Mouse (Mus musculus) cortical plate, adult 2 months (tissue): ENCODE measurements around the gene Colca2. TPM values are rescaled to one million over a fixed set of nuclear protein-coding genes. Genes with fewer than 3 reads are reported as not detected.
A peak's percentile ranks its signal among the peaks of the same experiment; 100 is the strongest.

Experiments
- H3K27ac ChIP-seq: fragments of 200-500 bp; 2 replicates; pipeline ENCODE4 v1.5.1; 2012; ENCODE audit warnings: low read length, control low read depth, inconsistent platforms; ENCODE audit not compliant: insufficient read depth
- H3K4me1 ChIP-seq: fragments of 200-500 bp; 2 replicates; pipeline ENCODE4 v1.6.1; 2011; ENCODE audit warnings: low read length; ENCODE audit not compliant: control insufficient read depth, insufficient read depth
- H3K4me3 ChIP-seq: fragments of 200-500 bp; 2 replicates; pipeline ENCODE4 v1.5.1; 2011; ENCODE audit warnings: mild to moderate bottlenecking, low read length, control low read depth; ENCODE audit not compliant: insufficient read depth
- CTCF ChIP-seq: fragments of 200-500 bp; IDR thresholded peaks from 2 replicates; pipeline ENCODE4 v1.5.1; 2011; ENCODE audit warnings: mild to moderate bottlenecking, control low read depth, low read length; ENCODE audit not compliant: insufficient read depth; ENCODE audit errors: extremely low read depth
- POLR2A ChIP-seq: fragments of 200-500 bp; IDR thresholded peaks from 2 replicates; pipeline ENCODE4 v1.6.1; 2011; ENCODE audit warnings: mild to moderate bottlenecking, low read length, control low read depth; ENCODE audit not compliant: insufficient read depth; ENCODE audit errors: extremely low read depth
- polyA plus RNA-seq: library from polyadenylated mRNA; depleted of rRNA; stranded (reverse); fragments of >200 nt; gene quantifications from 2 replicates; pipeline ENCODE4 v1.2.3, GENCODE M21; 2012

Colca2 gene
- polyA plus RNA-seq, 1 experiment, result 3.9 TPM

- TF ChIP-seq CTCF (no peak), POLR2A (no peak)
- Histone ChIP-seq H3K4me1 (no peaks in the 10 kb centered on the region), H3K4me3 (peak overlapping the region; percentile 54), H3K27ac (no peak overlapping the region)
These were observed 403 bp downstream of the Colca2 start for GRCm38 (mm10) chr9:51277834-51278498.

GRCm38 (mm10) chr9:51274678-51275077 lies 3.7 kb downstream of the Colca2 start:
- Histone ChIP-seq H3K4me3 (no peak overlapping the region), H3K27ac (no peak overlapping the region), H3K4me1 (peaks cover 1% of the 10 kb centered on the region; the same call in 1 of the 2 replicates)
- no peak for TF ChIP-seq CTCF
- no peak for TF ChIP-seq POLR2A

GRCm38 (mm10) chr9:51273581-51274154 lies 4.7 kb downstream of the Colca2 start:
- Histone ChIP-seq H3K4me1 (peaks cover 1% of the 10 kb centered on the region; the same call in 1 of the 2 replicates), H3K4me3 (no peak overlapping the region), H3K27ac (no peak overlapping the region)
- no peak for TF ChIP-seq POLR2A
- no peak for TF ChIP-seq CTCF

- TF ChIP-seq POLR2A, result no peak
- TF ChIP-seq CTCF, result no peak
- no peak overlapping the region for H3K27ac ChIP-seq
- H3K4me3 ChIP-seq, result no peak overlapping the region
- peaks cover 1% of the 10 kb centered on the region; the same call in 1 of the 2 replicates for H3K4me1 ChIP-seq
These were observed 6.3 kb downstream of the Colca2 start for GRCm38 (mm10) chr9:51272102-51272501.

- no peak overlapping the region for H3K27ac ChIP-seq
- H3K4me3 ChIP-seq, result no peak overlapping the region
- no peak for TF ChIP-seq POLR2A
- no peak for TF ChIP-seq CTCF
- H3K4me1 ChIP-seq, result peaks cover 1% of the 10 kb centered on the region; the same call in 1 of the 2 replicates
These were observed 7.3 kb downstream of the Colca2 start for GRCm38 (mm10) chr9:51271073-51271472.

- Histone ChIP-seq H3K4me1 (peaks cover 1% of the 10 kb centered on the region; the same call in 1 of the 2 replicates), H3K4me3 (no peak overlapping the region), H3K27ac (no peak overlapping the region)
- TF ChIP-seq CTCF, result no peak
- no peak for TF ChIP-seq POLR2A
These were observed 9.5 kb downstream of the Colca2 start for GRCm38 (mm10) chr9:51268852-51269251.

- H3K4me3 ChIP-seq, result no peak overlapping the region
- TF ChIP-seq POLR2A (no peak), CTCF (no peak)
- no peak overlapping the region for H3K27ac ChIP-seq
- no peaks in the 10 kb centered on the region for H3K4me1 ChIP-seq
These were observed 19.9 kb downstream of the Colca2 start for GRCm38 (mm10) chr9:51258426-51258825.

GRCm38 (mm10) chr9:51256780-51257502 lies 21.4 kb downstream of the Colca2 start:
- no peak for TF ChIP-seq CTCF
- no peak for TF ChIP-seq POLR2A
- H3K4me3 ChIP-seq, result no peak overlapping the region
- no peak overlapping the region for H3K27ac ChIP-seq
- H3K4me1 ChIP-seq, result no peaks in the 10 kb centered on the region

GRCm38 (mm10) chr9:51238741-51239385 lies 39.5 kb downstream of the Colca2 start:
- TF ChIP-seq CTCF (no peak), POLR2A (0 out of 2 replicates have a peak, but pooled peaks have one; percentile 19)
- peaks cover 5% of the 10 kb centered on the region for H3K4me1 ChIP-seq
- no peak overlapping the region for H3K4me3 ChIP-seq
- H3K27ac ChIP-seq, result peak overlapping the region; percentile 7; the same call in 1 of the 2 replicates
